Mouse (Mus musculus) small intestine, adult 2 months (tissue): Measurements from ENCODE around the gene Lamb3. TPM values are rescaled to one million over a fixed set of nuclear protein-coding genes. Genes with fewer than 3 reads are reported as not detected.

Experiments used
- H3K27ac ChIP-seq: fragments of 200-500 bp; 2 replicates; pipeline ENCODE4 v1.5.1; 2012; ENCODE audit warnings: low read depth, low read length, control low read depth, inconsistent platforms; ENCODE audit not compliant: insufficient read depth
- H3K27me3 ChIP-seq: fragments of 200-500 bp; 2 replicates; pipeline ENCODE4 v1.6.1; 2012; ENCODE audit warnings: mild to moderate bottlenecking, moderate library complexity, low read length, inconsistent platforms; ENCODE audit not compliant: control insufficient read depth, insufficient read depth
- H3K36me3 ChIP-seq: fragments of 200-500 bp; 2 replicates; pipeline ENCODE4 v1.6.1; 2012; ENCODE audit warnings: mild to moderate bottlenecking, low read length, control low read depth, inconsistent platforms; ENCODE audit not compliant: control insufficient read depth, insufficient read depth
- H3K4me1 ChIP-seq: fragments of 200-500 bp; 2 replicates; pipeline ENCODE4 v1.6.1; 2012; ENCODE audit warnings: low read length, inconsistent platforms, mixed read lengths; ENCODE audit not compliant: control insufficient read depth, insufficient read depth, insufficient read length
- H3K4me3 ChIP-seq: fragments of 200-500 bp; 2 replicates; pipeline ENCODE4 v1.5.1; 2012; ENCODE audit warnings: low read depth, mild to moderate bottlenecking, control low read depth, inconsistent platforms, low read length, moderate library complexity
- CTCF ChIP-seq: fragments of 200-500 bp; IDR thresholded peaks from 2 replicates; pipeline ENCODE4 v1.5.1; 2012; ENCODE audit warnings: low read depth, mild to moderate bottlenecking, control low read depth, inconsistent platforms, low read length, moderate library complexity, mixed read lengths; ENCODE audit not compliant: insufficient replicate concordance, insufficient read length; ENCODE audit errors: extremely low read depth
- POLR2A ChIP-seq: fragments of 200-500 bp; IDR thresholded peaks from 2 replicates; pipeline ENCODE4 v1.6.1; 2012; ENCODE audit warnings: low read depth, mild to moderate bottlenecking, control low read depth, inconsistent platforms, low read length, moderate library complexity
- WGBS: fragments of 180-500 bp; shearing (Covaris S2); methylation state at CpG from one replicate; pipeline ENCODE4 v1.1.7; 2018; 5-methylcytosine and 5-hydroxymethylcytosine counted together
- polyA plus RNA-seq: library from polyadenylated mRNA; depleted of rRNA; stranded (reverse); fragments of >200 nt; gene quantifications from 2 replicates; pipeline ENCODE4 v1.2.3, GENCODE M21; 2012

The Lamb3 gene
- polyA plus RNA-seq, 1 experiment = 21.7 TPM

DNA sequence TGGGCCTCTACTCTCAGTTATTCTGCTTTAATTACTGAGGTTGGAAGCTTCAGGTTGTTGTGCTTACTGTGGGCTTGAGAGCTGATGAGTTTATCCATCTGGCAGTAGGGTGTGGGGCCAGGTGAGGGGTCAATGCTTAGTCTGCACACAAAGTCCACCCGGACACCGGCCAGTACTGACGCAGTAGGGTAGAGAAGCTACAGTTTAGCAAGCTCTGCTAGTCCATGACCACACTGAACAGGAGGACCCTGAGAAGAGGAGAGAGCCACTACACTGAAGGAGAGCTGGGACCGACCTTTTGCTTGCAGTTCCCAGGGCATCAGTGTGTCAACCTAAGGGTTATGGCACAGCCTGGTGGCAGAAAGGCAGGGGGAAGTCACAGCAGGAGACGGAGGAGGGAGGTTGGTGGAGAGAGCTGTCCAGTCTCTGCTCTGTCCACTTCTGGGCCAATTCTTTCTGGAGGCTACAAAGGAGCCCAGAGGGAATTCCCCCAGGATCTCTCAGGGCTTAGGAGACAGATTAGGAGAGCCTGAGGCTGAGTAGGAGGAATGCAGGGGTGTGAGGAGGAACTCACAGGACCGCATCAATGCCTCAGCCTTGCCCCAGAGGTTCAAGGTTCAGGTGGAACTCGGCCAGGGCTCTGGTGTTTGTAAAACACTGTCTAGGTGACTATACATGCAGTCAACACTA lies 119.1 kb downstream of the Lamb3 start:
- Histone ChIP-seq H3K4me3 (no peak overlapping the region), H3K27me3 (no peaks in the 10 kb centered on the region), H3K4me1 (peaks cover 13% of the 10 kb centered on the region; the same call in 1 of the 2 replicates), H3K27ac (no peak overlapping the region), H3K36me3 (no peaks in the 10 kb centered on the region)
- WGBS = 36% methylated on average over 7 of the region's 7 CpGs
- TF ChIP-seq POLR2A = no peak
- TF ChIP-seq CTCF = peak; percentile 51; the same call in 1 of the 2 replicates

DNA sequence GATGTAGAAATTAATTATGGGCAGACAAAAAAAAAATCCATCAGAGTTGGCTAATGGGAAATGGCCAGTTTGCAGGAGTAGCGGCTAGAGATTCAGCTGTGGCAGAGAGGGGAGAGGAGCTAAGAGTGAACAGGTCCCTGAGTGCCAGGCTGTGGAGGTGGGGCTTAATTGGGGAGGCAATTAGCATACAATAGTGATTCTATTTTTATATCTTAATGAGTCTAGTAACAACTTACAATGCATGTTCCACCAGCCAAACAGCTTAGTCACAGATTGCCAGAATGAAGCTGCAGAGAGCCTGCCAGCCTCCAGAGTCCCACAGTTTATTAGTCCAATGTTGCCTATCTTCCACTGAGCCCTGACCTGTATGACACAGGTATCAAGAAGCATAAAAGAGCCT lies 119.7 kb downstream of the Lamb3 start:
- no peak overlapping the region for H3K27ac ChIP-seq
- no peaks in the 10 kb centered on the region for H3K27me3 ChIP-seq
- WGBS = 33% methylated on average over 1 of the region's 1 CpGs
- H3K4me1 ChIP-seq = peaks cover 13% of the 10 kb centered on the region; the same call in 1 of the 2 replicates
- H3K4me3 ChIP-seq = no peak overlapping the region
- no peaks in the 10 kb centered on the region for H3K36me3 ChIP-seq
- TF ChIP-seq POLR2A = no peak
- no peak for TF ChIP-seq CTCF

DNA sequence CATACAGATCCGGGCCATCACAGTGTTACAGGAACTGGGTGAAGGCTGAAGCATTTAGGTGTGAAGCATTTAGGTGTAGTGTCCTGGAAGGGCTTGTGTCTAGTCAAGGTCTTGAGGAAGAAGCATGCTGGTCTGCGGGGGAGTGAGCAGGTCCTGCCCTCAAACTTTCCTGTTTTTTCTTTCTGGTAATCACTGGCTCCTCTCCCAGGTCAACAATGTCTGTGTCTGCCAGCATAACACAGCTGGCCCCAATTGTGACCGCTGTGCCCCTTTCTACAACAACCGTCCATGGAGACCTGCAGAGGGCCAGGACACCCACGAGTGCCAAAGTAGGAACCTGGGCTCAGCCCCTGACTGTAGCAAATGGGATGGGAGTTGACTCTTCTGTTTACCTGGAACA lies 120.2 kb downstream of the Lamb3 start:
- Histone ChIP-seq H3K4me3 (no peak overlapping the region), H3K27ac (no peak overlapping the region), H3K36me3 (no peaks in the 10 kb centered on the region), H3K27me3 (no peaks in the 10 kb centered on the region), H3K4me1 (peaks cover 13% of the 10 kb centered on the region; the same call in 1 of the 2 replicates)
- 48% methylated on average over 5 of the region's 5 CpGs for WGBS
- TF ChIP-seq CTCF = no peak
- no peak for TF ChIP-seq POLR2A

DNA sequence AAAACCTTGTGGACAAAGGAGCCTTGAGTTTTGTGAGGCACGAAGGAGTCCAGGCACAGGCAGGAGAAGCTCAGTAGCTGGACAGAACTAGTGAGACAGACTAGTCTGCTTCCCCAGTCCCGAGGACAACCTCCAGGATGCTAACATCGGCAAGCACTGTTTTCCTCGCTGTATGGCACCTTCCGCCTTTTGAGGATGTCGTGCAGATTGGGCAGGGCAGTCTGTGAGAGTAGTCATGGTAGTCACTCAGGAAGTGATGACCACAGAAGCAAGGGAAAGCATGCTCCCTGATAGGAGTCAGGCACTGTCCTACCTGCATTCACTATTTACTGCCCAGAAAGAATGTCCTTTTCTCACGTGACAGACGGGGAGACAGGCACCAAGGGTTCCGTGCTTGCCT lies 122.1 kb downstream of the Lamb3 start:
- no peaks in the 10 kb centered on the region for H3K36me3 ChIP-seq
- WGBS = 79% methylated on average over 9 of the region's 9 CpGs
- no peak for TF ChIP-seq CTCF
- TF ChIP-seq POLR2A = no peak
- H3K4me3 ChIP-seq = no peak overlapping the region
- H3K4me1 ChIP-seq = peaks cover 13% of the 10 kb centered on the region; the same call in 1 of the 2 replicates
- H3K27ac ChIP-seq = no peak overlapping the region
- no peaks in the 10 kb centered on the region for H3K27me3 ChIP-seq

DNA sequence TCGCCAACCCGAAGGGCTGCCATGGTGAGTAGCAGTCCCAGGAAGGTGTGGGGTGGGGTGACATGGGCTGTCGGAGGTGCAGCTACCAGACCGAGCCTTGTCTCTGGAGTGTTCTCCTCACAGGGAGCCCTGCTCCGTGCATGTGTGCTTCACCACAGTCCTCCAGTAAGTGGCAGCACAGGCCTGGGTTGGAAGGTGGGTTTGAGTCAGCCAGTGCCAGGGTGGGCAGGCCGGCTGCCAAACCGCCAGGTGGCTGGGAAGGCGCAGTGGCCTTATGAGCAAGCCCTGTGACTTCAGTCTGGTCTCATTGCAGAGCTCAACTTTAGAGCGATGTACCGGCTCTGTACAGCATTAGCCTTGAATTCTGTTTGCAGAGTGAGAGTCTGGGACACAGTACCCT lies 122.7 kb downstream of the Lamb3 start:
- H3K36me3 ChIP-seq = no peaks in the 10 kb centered on the region
- H3K4me1 ChIP-seq = peaks cover 13% of the 10 kb centered on the region; the same call in 1 of the 2 replicates
- H3K27me3 ChIP-seq = no peaks in the 10 kb centered on the region
- TF ChIP-seq POLR2A (no peak), CTCF (peak; percentile 24; the same call in 1 of the 2 replicates)
- H3K4me3 ChIP-seq = no peak overlapping the region
- H3K27ac ChIP-seq = no peak overlapping the region
- 49% methylated on average over 10 of the region's 10 CpGs for WGBS

DNA sequence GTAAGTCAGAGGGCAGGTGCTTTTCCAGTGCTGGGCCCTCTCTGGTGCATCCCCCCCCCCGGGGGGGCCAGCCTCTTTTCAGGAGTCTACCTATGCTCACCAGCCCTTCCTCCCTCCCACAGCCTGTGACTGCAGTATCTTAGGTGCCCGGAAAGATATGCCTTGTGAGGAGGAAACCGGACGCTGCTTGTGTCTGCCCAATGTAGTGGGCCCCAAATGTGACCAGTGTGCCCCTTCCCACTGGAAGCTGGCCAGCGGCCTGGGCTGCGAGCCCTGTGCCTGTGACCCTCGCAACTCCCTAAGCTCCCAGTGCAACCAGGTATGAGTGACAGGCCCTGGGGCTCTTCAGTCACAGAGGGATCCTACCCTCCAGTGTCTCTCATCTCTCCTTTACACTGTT lies 123.1 kb downstream of the Lamb3 start:
- no peak overlapping the region for H3K4me3 ChIP-seq
- TF ChIP-seq CTCF (no peak), POLR2A (no peak)
- 85% methylated on average over 7 of the region's 7 CpGs for whole genome bisulfite sequencing
- H3K4me1 ChIP-seq = peaks cover 13% of the 10 kb centered on the region; the same call in 1 of the 2 replicates
- no peak overlapping the region for H3K27ac ChIP-seq
- no peaks in the 10 kb centered on the region for H3K36me3 ChIP-seq
- no peaks in the 10 kb centered on the region for H3K27me3 ChIP-seq

DNA sequence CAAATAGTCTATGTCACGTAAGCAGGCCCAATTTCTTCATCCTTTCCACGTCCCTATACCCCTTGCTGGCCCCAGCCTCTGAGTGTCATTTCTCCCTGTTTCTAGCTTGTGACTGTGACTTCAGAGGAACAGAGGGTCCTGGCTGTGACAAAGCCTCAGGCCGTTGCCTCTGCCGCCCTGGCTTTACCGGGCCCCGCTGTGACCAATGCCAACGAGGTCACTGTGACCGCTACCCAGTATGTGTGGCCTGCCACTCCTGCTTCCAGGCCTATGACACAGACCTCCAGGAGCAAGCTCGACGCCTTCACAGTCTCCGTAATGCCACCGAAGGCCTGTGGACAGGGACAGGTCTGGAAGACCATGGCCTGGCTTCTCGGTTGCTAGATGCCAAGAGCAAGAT lies 124.5 kb downstream of the Lamb3 start:
- TF ChIP-seq POLR2A (no peak), CTCF (no peak)
- Histone ChIP-seq H3K36me3 (no peaks in the 10 kb centered on the region), H3K4me1 (peaks cover 7% of the 10 kb centered on the region), H3K27me3 (no peaks in the 10 kb centered on the region), H3K4me3 (no peak overlapping the region), H3K27ac (no peak overlapping the region)
- 93% methylated on average over 13 of the region's 13 CpGs for WGBS

DNA sequence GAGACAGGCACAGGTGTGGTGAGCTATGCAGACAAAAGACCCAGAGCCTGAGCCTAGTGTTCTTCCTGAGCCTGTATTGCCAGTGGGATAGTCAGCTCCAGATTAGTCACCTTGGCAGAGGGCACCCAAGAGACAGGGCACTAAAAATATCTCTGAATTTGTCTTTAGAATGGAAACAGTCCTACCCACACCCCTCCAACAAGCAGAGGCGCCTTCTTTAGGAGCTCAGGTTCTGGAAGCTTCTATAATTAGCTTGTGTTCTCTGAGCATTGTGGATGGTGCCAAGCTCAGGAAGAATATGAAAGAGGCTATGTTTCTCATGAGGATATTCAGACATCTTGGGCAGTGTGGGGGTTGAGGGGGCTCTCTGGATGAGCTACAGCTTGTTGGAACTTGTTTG lies 125.2 kb downstream of the Lamb3 start:
- no peak overlapping the region for H3K27ac ChIP-seq
- no peaks in the 10 kb centered on the region for H3K36me3 ChIP-seq
- 90% methylated on average over 1 of the region's 1 CpGs for WGBS
- H3K4me3 ChIP-seq = no peak overlapping the region
- peaks cover 3% of the 10 kb centered on the region for H3K4me1 ChIP-seq
- H3K27me3 ChIP-seq = no peaks in the 10 kb centered on the region
- TF ChIP-seq CTCF (no peak), POLR2A (no peak)
